Mouse (Mus musculus): ENCODE results near the gene Cda.

DNA sequence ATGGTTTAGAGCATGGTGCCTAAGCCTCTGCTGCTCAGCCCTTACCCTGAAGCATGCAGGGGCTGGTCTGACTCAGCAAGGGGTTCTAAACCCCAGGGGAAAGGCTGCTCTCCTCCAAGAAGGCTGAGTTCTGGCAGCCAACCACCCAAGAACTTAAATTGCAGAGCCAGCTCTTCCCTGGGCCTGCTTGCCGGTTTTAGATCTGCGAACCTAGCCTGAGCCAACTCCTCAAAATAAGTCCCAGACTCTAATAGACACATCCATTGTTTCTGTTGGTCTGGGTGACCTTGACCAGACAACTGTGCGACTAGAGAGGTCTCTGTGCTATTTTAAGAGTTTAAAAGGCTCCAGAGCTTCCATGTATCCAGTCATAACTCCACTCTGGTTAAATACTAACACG, 44.0 kb downstream of the Cda start:
- TF ChIP-seq TAL1 (IDR thresholded peaks at IDR 0.05; ENCODE audit: low read length) (no peak), GATA1 (IDR thresholded peaks at IDR 0.05; ENCODE audit: low read length) (no peak)
